Mouse (Mus musculus) fat pad, adult 2 months (tissue): ENCODE results near the gene Tet3.

Experiments
- DNase-seq: peaks from one replicate; pipeline ENCODE4 v3.0.0-alpha.2; 2011; ENCODE audit warnings: low read depth, low spot score; ENCODE audit errors: extremely low read depth

Gene Tet3

DNA sequence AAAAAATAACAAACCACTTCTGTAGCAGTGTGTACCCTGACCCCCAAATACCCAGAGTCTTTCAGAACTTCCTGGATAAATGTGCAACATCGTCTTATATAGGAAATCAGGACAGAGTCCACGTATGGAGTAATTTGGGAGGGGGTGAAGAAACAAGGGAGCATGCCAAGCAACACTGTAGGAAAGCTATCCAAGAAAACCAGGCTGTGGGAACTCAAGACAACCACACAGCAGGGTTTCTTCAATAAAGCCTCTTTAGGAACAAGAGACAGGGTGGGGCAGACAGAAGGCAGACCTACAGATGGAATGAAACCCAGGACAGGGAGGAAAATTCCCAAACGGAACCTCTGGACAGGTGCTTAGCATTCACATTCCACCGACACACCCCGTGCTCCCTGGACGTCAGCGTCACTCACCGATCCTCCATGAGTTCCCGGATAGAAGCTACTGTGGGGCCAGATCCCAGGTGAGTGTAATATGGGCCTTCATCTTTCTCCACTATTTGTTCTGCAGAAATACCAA is 73.3 kb downstream of the Tet3 start:
- no peak for DNase-seq

DNA sequence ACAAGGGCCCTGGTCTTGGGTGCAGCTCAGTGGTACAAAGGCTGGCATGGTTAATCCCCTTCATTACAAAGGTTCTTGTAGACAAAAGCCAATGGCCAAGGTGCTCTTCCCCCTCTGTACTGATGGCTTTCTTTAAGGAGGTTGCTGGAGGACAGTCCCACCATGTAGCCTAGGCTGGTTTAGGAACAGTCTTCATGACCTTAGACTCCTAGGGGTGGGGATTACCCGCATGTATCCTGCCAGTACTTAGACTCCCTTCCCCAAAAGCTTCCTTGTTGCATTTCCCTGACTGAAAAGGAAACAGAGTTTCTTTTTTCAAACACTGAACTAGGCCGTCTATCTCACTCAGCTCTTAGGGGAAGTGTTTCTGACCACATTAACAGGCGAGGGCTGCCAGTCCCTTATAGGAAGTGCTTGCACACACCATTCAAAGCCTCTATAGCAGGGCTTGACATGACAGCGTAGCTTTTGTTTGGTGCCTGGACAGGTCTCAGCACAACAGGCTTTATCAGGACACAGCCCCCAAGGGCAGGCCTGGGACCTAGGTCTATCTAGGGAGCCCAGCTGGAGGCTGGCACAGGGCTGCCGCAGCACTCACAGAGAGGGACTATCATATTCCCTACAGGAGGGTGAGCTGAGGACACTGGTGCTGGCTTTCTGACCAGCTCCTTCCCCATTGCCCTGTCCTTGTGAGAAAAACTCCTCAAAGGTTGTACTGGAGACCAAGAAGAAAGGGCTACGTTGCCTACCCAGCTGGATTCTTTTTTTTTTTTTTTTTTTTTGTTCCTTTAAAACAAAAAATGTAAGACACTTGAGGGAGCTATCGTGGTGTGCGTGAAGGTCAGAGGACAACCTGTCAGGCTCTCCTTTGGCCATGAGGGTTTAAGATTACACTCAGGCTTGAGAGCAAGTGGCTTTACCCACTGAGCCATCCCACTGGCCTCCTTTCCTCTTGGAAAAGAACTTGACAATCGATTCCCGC is 77.1 kb downstream of the Tet3 start:
- no peak for DNase-seq

DNA sequence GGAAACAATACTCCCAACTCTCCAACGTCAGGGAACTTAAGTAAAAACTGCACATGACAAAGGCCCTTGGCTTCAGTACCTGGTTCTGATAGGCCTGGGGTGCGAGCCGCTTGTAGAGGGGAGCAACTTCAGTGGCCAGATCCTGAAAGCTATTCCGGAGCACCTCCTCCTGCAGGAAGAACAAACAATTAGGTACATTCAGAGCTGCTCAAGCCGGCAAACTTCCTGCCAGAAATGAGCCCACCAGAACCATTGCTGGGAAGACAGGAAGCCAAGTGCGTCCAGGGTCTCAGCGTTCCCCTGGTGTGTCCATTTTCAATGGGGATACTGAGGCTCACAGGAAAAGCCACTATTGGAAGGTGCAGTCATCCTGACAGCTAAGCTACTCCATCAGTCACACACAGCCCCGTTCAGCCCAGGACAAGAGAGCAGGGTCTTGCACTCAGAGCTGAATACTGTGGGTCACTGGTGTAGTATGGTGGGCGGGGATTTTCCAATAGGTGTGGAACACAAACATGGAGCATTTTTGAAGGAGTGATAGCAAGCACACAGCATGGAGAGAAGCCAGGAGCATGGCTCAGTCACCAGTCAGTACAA is 85.1 kb downstream of the Tet3 start:
- no peak for DNase-seq

DNA sequence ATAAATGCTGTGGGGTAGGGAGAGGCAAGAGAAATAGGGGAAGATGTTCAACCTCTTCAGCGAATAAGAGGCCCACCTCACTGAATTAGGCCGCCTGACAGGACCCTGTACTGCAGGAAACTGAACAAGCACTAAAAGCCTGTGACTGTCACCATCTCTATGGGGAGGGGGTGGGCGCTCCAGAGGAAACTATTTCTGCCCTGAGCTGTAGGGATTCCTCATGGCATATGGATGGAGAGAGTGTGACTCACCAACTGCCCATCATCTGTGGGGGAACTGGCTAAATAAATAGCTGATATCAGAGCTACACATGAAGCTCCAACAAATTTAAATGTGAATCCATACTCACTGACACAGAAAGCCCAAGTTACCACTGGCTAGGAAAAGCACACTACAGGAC is 87.5 kb downstream of the Tet3 start:
- no peak for DNase-seq

DNA sequence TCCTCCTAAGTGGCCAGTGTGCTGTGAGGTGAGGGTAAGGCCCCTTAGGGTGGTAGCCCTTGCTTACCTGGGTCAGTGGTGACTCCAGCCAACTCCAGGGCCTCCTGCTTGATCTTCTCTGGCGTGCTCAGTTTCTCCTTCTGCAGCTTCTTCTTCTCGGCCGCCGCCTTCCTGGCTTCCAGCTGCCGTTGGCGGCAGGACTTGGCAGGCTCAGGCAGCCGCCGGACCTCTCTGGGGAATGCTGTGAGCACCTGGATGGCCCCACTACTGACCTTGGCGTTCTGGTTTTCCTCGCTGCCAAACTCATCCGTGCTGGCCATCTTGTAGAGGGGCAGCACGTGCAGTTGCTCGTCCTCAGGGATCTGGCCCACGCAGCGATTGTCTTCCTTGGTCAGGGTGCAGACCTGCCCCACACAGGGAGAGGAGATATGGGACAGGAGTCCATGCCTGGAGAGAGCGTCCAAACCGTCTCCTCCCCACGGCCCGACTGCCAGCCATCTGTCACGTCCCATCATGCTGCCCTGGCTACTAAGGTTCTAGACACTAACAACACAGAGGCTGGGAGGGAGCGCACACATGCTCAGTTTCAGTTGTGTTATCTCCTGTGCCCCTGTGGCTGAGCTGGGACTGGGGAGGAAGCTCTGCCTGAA is 88.4 kb downstream of the Tet3 start:
- no peak for DNase-seq

DNA sequence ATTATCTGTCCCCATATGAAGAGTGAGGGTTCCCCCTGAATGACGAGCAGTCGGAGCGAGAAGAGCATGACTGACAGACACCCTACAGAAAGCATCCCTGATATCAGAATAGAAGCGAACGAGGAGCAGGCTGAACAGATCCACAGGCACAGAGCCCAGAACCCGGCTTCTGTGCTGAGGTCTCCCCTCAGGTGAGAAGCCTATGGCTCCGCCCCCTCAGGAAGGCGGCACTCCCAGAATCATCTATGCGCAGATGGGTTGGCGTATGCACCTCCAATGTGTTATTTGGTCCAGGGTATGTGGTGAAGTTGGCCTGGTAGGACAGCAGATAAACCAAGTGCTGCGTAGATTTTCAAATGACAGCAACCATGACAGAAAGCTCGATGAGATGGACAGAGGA is 95.8 kb downstream of the Tet3 start:
- no peak for DNase-seq

DNA sequence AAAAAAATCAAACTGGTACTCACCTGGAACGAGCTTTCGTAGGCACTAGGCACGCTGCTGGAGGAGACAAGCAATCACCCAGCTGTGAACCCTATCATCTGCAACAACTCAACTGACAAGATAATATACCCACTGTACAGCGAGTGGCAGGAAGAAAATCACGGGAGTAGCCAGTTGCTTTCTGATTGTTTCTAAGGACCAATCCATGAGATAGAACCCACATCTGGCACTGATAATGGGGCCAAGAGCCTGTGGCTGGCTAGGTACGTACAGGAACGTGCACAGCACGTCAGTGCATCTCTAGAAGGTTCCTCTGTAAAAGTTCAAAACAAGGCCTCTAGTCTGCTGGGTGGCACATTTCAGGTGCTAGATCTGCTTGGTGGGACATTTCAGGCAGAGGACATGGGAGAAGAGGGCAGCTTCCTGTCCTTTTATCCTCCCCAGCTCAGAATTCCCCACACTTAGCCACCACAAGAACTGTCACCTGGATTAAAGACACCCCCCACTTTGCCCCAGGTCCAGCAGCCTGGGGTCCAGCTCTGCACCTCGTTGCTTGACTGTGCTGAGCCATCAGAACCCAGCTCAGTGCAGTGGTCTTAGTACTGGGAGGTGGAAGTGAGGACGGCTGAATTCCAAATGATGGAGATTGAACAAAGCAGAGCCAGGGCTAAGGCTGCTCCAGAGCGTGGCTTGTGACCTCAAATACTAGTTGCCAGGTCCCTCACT is 97.2 kb downstream of the Tet3 start:
- DNase-seq, result no peak

DNA sequence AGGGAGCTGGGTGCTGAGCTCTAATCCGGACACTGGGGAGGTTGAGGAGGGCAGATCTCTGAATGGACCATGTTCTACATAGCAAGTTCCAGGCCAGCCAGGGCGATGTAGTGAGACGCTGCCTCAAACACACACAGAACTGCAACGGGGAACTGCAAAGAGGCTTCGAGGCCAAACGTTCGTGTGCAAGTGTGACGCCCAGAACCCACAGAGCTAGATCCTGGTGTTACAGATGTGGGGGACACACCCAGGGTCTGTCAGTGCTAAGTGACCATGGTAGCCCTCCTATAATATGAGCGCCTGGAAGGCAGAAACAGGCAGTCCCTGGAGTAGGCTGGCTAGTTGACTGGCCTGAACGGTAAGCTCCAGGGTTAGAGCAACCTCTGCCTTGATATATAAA is 101.4 kb downstream of the Tet3 start:
- DNase-seq, result no peak

DNA sequence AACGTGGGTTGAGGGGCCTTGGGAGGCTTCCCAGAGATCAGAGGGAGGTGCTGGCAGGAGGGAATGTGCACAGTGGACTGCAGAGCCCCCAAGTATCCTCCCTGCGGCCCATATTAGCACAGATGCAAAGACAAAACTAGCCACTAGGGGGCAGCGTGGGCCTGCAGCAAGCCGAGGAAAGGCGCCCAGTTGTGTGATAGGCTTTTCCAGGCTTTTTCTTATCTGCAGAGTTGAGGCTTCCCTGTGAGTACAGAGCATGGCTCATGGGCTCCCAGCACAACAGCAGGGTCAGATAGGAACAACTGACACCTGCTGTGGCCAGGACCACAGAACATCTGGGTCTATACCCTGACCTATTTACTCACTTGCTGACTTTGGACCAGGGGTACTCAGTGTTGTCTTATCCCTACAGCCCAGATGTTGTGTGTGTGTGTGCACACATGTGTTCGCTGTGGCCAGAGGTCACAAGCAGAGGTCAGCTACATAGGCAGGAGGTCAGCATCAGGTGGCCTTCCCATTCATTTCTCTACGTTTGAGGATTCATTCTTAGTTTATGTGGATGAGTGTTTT is 102.2 kb downstream of the Tet3 start:
- DNase-seq, result no peak

DNA sequence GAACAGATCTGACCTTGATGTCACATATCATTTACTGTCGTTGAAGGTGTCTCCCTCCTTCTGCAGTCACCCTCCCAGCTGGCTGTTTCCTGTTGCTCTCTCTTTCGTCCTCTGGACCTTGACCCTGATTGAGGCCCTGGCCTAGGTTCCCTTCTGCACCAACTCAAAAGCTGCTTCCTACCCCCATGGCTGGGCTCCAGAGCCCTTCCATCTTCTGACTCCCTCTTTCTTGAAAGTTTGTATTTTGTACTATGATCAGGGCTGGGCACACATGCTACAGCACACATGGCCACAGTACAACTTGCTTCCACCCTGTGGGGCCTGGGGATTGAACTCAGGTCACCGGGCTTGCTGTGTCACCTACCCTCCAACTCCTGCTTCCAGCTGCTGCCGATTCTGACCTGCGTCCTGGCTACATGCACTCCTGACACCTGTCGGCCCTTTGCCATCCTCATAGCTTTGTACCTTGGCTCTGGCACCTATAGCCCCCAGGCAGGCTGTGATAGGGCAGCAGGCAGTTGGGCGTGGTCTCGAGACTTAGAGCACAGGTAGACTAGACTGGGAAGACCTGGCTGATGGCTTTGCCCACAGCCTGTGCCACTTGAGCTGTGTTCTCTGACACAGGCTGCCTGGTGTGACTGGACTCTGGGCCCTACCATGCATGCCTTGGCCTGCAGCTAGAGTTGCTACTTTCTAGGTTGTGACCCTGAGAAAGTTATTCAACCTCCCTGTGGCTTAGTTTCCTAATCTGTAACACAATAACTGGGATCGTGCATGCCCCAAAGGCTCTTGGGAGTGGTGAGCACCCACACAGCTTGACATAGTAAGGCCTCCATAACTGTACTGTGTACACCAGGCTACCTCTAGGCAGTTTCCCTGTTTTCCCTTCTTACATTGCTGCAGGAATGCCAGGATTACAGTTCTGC is 103.8 kb downstream of the Tet3 start:
- peak; percentile 52 for DNase-seq

DNA sequence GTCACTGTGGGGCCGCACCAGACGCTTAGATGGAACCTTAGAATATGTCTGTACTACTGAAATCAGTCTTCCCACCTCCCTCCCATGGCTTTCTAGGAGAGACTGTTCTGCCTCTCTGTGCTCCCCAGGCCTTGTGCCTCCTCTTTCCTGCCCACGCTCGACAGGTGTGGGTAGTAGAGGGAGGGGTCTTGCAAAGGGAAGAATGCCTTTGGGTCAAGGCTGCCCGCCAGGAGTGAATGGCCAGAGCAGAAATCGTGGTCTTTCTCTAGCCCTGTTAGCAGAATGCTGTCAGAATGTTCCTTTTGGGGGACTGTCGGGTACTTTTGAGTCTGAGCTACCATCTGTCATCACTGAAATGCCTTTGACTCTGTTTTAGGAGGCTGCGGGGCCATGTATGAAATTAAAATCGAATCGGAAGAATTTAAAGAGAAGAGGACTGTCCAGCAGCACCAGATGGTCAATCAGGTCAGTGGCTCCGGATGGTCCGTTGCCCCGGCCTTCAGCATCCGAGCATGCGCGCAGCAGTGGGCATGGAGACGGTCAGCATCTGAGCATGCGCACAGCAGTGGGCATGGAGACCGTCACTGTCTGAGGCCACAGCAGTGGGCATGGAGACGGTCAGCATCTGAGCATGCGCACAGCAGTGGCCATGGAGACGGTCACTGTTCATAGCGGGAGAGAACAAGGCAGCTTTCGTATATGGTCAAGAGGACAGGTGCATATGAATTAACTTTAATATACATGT is 106.0 kb downstream of the Tet3 start:
- no peak for DNase-seq

DNA sequence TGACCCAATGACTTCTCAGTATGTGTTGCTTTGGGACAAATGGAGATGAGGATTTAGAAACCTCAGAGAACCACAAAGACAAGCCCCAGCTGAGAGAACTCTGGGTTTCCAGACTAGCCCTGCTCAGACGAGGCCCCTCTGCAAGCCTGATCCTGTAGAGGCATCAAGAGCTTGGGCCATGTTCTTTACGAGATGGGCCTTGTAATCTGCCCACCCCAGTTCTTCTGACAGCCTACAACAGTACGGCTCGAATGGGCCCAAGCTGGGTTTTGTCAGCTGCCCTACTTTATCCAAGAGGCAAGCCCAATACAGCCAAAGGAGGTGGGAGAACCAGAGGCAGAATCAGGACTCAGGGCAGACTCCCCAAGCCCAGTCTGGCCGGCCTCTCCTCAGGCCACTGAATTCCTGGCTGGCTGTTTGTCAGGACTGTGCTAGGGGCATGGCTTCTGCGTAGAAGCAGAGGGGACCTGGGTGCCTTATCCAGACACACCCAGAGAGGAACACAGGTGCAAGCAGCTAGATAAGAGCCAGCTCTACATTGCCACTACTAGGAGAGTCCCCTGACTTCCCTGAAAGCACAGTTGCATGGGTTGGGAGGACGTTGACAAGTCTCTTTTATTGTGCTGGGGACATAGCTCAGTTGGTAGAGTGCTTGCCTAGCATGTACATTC is 107.3 kb downstream of the Tet3 start:
- no peak for DNase-seq

DNA sequence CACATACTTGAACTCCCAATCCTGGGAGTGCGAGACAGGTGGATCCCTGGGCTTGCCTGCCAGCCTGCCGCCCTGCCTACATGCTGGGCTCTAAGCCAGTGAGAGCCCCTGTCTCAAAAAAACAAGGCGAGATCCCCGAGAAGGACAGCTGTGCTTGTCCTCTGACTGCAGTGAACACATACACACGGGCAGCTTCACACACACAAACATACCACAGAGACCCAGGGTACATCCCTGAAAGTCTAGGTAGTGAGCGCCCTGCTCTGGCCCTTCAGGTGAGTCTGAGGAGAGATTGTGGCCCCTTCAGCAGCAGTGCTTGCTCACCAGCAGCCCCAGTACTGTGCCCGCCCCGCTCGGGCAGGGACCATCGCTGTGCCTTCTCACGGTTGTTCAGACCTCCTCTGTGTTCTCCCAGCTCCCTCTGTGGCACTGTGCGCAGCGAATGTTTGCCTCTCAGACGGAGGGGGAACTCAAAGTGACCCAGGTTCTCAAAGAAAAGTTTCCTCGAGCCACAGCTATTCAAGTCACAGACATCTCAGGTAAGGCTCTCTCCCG is 108.0 kb downstream of the Tet3 start:
- DNase-seq, result no peak

DNA sequence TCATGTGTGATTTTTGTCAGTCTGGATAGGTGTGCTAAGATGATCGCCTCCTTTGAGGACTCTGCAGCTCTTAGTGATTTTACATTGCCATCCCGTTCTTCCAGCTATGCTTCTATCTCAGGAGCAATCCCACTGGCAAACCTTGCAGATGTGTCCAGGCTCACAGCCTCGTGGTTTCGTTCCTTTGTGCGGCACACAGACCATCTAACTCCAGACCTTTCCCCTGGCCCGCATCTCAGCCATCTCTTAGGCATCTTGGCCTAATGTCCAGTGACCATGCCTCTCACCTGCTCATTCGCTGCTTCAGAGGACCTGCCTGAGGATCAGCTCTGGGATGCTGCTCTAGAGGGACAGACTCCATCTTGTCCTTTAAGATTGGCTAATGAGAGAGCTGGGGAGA is 108.7 kb downstream of the Tet3 start:
- no peak for DNase-seq

DNA sequence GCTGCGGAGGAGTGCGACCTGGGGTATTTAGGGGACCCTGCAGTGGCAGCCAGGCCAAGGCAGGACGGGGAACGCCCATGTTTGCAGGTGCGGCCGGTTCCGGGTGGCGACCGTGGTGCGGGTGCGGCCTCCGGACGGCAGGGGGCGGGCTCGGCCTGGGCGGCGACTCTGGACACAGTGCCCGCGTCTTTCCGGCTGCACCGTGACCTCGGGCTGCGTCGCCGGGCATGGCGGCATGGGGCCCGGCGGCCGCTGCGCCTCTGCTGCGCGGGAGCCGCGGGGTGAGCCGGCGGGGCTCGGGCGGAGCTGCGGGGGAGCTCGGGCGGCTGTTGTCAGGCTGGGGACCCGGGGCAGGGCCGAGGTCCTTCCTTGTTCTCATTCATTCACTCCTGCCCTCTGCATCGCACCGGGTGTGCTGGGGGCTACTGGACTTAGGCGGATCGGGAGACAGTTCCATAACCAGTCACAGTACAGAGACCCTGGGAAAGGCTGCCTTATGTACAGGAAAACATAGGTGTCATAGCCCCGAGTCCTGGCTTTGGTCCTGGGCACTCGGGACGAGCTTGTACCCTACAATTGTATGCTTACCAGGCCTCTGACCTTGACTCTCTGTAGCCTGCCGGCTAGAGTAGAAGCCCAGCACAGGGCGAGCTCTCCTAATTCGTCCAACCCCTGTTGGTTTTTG is 109.5 kb downstream of the Tet3 start:
- DNase-seq, result no peak

DNA sequence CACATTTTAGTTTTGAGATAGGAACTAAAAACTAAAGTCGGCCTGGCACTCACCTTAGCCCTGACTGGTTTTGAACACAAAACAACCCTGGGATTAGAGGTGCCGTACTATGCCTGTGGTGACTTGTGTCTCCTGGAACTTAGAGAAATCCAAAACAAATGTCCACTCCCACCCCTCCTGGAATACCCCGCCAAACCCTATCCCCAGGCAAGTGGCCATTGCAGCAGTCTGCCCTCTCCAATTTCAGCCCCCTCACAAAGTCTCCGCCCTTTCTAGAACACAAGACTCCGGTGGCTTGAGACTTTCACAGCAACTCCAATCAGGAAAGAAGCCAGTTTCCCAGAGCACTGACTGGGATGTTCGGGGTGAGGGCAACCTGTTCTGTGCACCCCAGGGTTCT is 110.0 kb downstream of the Tet3 start, which contains the start of gene Bola3:
Gene Bola3, plus strand, starts transcription at position 275 of the 400 bp plus-strand sequence.
- DNase-seq, result peak; percentile 54

DNA sequence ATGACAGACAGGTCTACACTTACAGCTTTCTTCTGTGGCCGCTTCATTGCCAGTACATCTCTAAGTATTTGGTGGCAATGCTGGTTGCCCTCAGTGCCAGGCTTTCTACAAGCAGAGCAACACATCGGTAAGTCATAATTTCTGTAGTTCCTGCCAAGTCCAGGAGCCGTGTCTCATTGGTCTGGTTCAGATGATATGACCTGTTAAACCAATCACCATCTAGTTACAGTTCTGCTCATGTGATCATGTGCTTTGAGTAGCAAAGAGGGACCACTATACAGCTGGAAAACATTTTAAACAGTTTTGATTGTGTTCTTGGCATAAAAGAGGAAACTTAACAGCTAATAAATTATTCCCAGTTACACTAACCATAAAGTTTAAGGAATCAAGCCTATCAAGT is 111.0 kb downstream of the Tet3 start:
- no peak for DNase-seq
